Mouse (Mus musculus) CD4-positive naive resting alpha-beta T cell, adult 57 days (primary cell): ENCODE measurements around the gene Tpbpa. TPM values are rescaled to one million over a fixed set of nuclear protein-coding genes. Genes with fewer than 3 reads are reported as not detected.

Source experiments
- total RNA-seq: library from RNA; stranded (reverse); gene quantifications from one replicate; pipeline ENCODE4 v1.2.4, GENCODE M21; 2023

Gene Tpbpa
- total RNA-seq = not detected

GRCm38 (mm10) chr13:60941884-60942283, at the start of gene Tpbpa:
TSS of gene Tpbpa (minus strand) at chr13:60941984.

GRCm38 (mm10) chr13:60936500-60936901, 5.3 kb downstream of the Tpbpa start, which contains the start of the genes Gm49391 and Ctla2a:
TSS of gene Gm49391 (minus strand) at chr13:60936571.
TSS of gene Ctla2a (minus strand) at chr13:60936625.

GRCm38 (mm10) chr13:60935490-60935889, 6.3 kb downstream of the Tpbpa start, which contains the start of gene Gm49393:
TSS of gene Gm49393 (minus strand) at chr13:60935590.

GRCm38 (mm10) chr13:60904780-60905179, 37.0 kb downstream of the Tpbpa start, which contains the start of gene Tpbpb:
TSS of gene Tpbpb (minus strand) at chr13:60904880.

GRCm38 (mm10) chr13:60897328-60897727, 44.5 kb downstream of the Tpbpa start, which contains the start of gene Ctla2b:
TSS of gene Ctla2b (minus strand) at chr13:60897447.

GRCm38 (mm10) chr13:60896794-60897193, 45.0 kb downstream of the Tpbpa start, which contains the start of gene Gm49392:
TSS of gene Gm49392 (minus strand) at chr13:60896894.

Other genes with a start within 250 kb of the Tpbpa start
- gene BC051665, start 155.6 kb downstream of the Tpbpa start, total RNA-seq = not detected
- gene Ctsll3, start 139.1 kb downstream of the Tpbpa start, total RNA-seq = not detected
- gene 4930486L24Rik, start 77.5 kb downstream of the Tpbpa start, total RNA-seq = 7.5 TPM
- gene Gm49392, start 45.1 kb downstream of the Tpbpa start, total RNA-seq = 1.6 TPM
- gene Ctla2b, start 44.5 kb downstream of the Tpbpa start, total RNA-seq = 10.8 TPM
- not detected for gene Tpbpb, start 37.1 kb downstream of the Tpbpa start, total RNA-seq
- not detected for gene Gm49393, start 6.4 kb downstream of the Tpbpa start, total RNA-seq
- gene Gm49391, start 5.4 kb downstream of the Tpbpa start, total RNA-seq = not detected
- gene Ctla2a, start 5.4 kb downstream of the Tpbpa start, total RNA-seq = 48.4 TPM
- gene Ctsj, start 64.0 kb upstream of the Tpbpa start, total RNA-seq = not detected
- not detected for gene Ctsq, start 98.6 kb upstream of the Tpbpa start, total RNA-seq
- gene Ctsr, start 222.3 kb upstream of the Tpbpa start, total RNA-seq = not detected